Mouse (Mus musculus) forebrain, embryonic 14.5 days (tissue): ENCODE data around the gene Gm5294. TPM values are rescaled to one million over a fixed set of nuclear protein-coding genes. Genes with fewer than 3 reads are reported as not detected.

Experiments
- ATAC-seq: fragments of 200-750 bp; cut with Nextera tagmentation; 2 replicates; pipeline ENCODE4 v1.8.0; 2017; ENCODE audit warnings: mild to moderate bottlenecking, moderate library complexity
- DNase-seq: peaks from one replicate; pipeline ENCODE4 v3.0.0-alpha.2; 2015; ENCODE audit warnings: low spot score
- H3K27ac ChIP-seq: fragments of 300-500 bp; sonication (generic); 2 replicates; pipeline ENCODE4 v1.5.1; 2014; ENCODE audit warnings: low read depth, mild to moderate bottlenecking, control low read depth, low read length, moderate library complexity
- H3K27me3 ChIP-seq: fragments of 300-500 bp; sonication (generic); replicated peaks from 2 replicates; pipeline ENCODE4 v1.6.1; 2014; ENCODE audit warnings: low read length, control low read depth, mixed read lengths; ENCODE audit not compliant: control insufficient read depth, insufficient read depth
- H3K36me3 ChIP-seq: fragments of 300-500 bp; sonication (generic); 2 replicates; pipeline ENCODE4 v1.6.1; 2014; ENCODE audit warnings: low read length, control low read depth; ENCODE audit not compliant: control insufficient read depth, insufficient read depth
- H3K4me1 ChIP-seq: fragments of 300-500 bp; sonication (generic); 2 replicates; pipeline ENCODE4 v1.6.1; 2014; ENCODE audit warnings: antibody characterized with exemption, low read length, control low read depth; ENCODE audit not compliant: control insufficient read depth, insufficient read depth
- H3K4me2 ChIP-seq: fragments of 300-500 bp; sonication (generic); 2 replicates; pipeline ENCODE4 v1.6.1; 2014; ENCODE audit warnings: mild to moderate bottlenecking, control low read depth, low read length
- H3K4me3 ChIP-seq: fragments of 300-500 bp; sonication (generic); 2 replicates; pipeline ENCODE4 v1.5.1; 2014; ENCODE audit warnings: low read depth, low read length, control low read depth
- H3K9ac ChIP-seq: fragments of 300-500 bp; sonication (generic); 2 replicates; pipeline ENCODE4 v1.6.1; 2014; ENCODE audit warnings: mild to moderate bottlenecking, low read length, control low read depth, moderate library complexity
- H3K9me3 ChIP-seq: fragments of 300-500 bp; sonication (generic); replicated peaks from 2 replicates; pipeline ENCODE4 v1.6.1; 2016; ENCODE audit warnings: low read length, control low read depth, mixed read lengths; ENCODE audit not compliant: control insufficient read depth
- WGBS: fragments of 180-500 bp; shearing (Covaris S2); extraction: QIAGEN DNeasy Blood & Tissue Kit; methylation state at CpG from one replicate; pipeline ENCODE4 v1.1.7; 2014; 5-methylcytosine and 5-hydroxymethylcytosine counted together
- polyA plus RNA-seq: library from polyadenylated mRNA; unstranded; fragments of >200 nt; fragmentation: Nextera tagmentation; extraction: Ambion mirVana; gene quantifications from 2 replicates; pipeline ENCODE4 v1.2.1, GENCODE M21; 2014

Gene Gm5294
- polyA plus RNA-seq, 1 experiment from 2014 or later: not detected

- Histone ChIP-seq H3K4me2 (no peak overlapping the region), H3K9ac (no peak overlapping the region), H3K4me1 (no peaks in the 10 kb centered on the region), H3K27me3 (no peaks in the 10 kb centered on the region), H3K27ac (no peak overlapping the region), H3K36me3 (peaks cover 31% of the 10 kb centered on the region), H3K9me3 (no peaks in the 10 kb centered on the region), H3K4me3 (no peak overlapping the region)
- 39% methylated on average over 11 of the region's 11 CpGs for WGBS
- ATAC-seq (no peak), DNase-seq (no peak)
Observed at GRCm38 (mm10) chr5:138788481-138789211, 31.2 kb upstream of the Gm5294 start.

DNA sequence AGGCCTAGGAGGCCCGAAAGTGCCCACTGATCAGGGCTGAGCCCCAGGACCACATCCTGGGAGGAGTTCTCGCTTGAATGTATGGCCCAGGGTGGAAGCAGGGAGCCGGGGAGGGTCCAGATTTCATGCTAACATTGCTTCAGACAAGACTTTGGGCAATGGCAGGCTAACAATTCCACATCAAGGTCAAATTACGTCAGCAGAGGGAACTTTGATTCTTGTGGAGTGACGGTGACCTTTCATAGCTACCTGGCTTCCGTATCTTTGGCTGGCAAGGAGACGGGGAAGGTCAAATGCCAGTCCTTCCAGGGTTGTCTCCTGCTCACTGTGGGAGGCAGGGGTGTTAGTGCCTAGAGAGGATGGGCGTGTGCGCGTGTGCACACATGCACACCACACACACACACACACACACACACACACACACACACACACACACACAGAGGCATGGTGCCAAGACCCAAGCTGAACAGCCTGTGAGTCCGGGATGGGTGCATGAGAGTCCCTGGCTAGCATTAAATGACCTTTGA is 28.9 kb upstream of the Gm5294 start:
- H3K27me3 ChIP-seq: no peaks in the 10 kb centered on the region
- H3K36me3 ChIP-seq: peaks cover 46% of the 10 kb centered on the region
- no peaks in the 10 kb centered on the region for H3K9me3 ChIP-seq
- 92% methylated on average over 11 of the region's 11 CpGs for WGBS
- no peak overlapping the region for H3K9ac ChIP-seq
- no peak overlapping the region for H3K4me2 ChIP-seq
- H3K4me1 ChIP-seq: no peaks in the 10 kb centered on the region
- ATAC-seq: no peak
- H3K27ac ChIP-seq: no peak overlapping the region
- H3K4me3 ChIP-seq: no peak overlapping the region
- no peak for DNase-seq

- Histone ChIP-seq H3K9me3 (no peaks in the 10 kb centered on the region), H3K36me3 (peaks cover 40% of the 10 kb centered on the region), H3K27ac (no peak overlapping the region), H3K9ac (no peak overlapping the region), H3K27me3 (no peaks in the 10 kb centered on the region), H3K4me1 (no peaks in the 10 kb centered on the region), H3K4me3 (no peak overlapping the region), H3K4me2 (no peak overlapping the region)
- DNase-seq: no peak
- ATAC-seq: no peak
- 85% methylated on average over 7 of the region's 7 CpGs for WGBS
Observed at GRCm38 (mm10) chr5:138801588-138802116, 18.2 kb upstream of the Gm5294 start.

DNA sequence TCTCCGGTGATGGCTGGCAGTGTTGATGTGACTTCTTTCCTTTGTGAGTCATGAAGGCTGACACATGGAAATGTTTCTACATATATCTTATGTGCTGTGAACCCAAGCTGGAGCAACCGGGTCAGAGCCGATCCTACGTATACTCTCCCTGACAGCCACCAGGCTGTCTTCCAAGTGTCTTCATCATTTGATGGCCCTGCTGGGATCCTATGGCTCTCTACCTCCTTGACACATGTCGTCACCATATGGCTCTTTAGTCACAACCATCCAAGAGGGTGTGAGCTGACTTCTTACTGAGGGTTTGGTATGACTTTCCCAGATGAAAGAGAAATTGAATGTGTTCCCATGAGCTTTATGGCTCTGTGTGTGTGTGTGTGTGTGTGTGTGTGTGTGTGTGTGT is 15.6 kb upstream of the Gm5294 start:
- DNase-seq (peak; percentile 64), ATAC-seq (peak; percentile 42; the same call in 1 of the 2 replicates)
- no peak overlapping the region for H3K9ac ChIP-seq
- H3K4me1 ChIP-seq: no peaks in the 10 kb centered on the region
- H3K4me3 ChIP-seq: no peak overlapping the region
- H3K9me3 ChIP-seq: no peaks in the 10 kb centered on the region
- no peak overlapping the region for H3K4me2 ChIP-seq
- H3K27me3 ChIP-seq: no peaks in the 10 kb centered on the region
- peaks cover 39% of the 10 kb centered on the region for H3K36me3 ChIP-seq
- WGBS: 73% methylated on average over 5 of the region's 5 CpGs
- H3K27ac ChIP-seq: no peak overlapping the region

DNA sequence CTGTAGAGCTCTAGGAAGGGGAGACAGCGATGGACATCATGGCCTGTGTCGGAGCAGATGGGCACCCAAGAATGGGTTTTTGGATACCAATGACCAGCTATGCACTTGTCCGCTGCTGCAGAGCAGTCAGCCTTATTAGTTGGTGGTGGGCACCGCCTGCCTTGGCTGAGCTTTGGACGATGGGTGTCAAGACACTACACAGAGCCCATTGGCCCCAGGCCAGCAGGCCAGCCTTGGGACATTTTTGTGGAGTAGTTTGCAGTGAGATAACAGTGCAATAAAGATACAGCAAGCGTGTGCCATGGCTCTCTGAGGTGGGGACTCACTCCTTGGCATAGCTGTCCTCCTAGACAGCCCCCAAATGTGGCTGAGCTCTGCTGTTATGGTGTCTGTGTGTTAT is 10.1 kb upstream of the Gm5294 start:
- no peak overlapping the region for H3K4me3 ChIP-seq
- H3K4me1 ChIP-seq: no peaks in the 10 kb centered on the region
- H3K9ac ChIP-seq: no peak overlapping the region
- peaks cover 52% of the 10 kb centered on the region for H3K36me3 ChIP-seq
- H3K4me2 ChIP-seq: no peak overlapping the region
- no peaks in the 10 kb centered on the region for H3K9me3 ChIP-seq
- no peak for ATAC-seq
- no peaks in the 10 kb centered on the region for H3K27me3 ChIP-seq
- H3K27ac ChIP-seq: no peak overlapping the region
- DNase-seq: no peak
- 95% methylated on average over 6 of the region's 6 CpGs for WGBS

DNA sequence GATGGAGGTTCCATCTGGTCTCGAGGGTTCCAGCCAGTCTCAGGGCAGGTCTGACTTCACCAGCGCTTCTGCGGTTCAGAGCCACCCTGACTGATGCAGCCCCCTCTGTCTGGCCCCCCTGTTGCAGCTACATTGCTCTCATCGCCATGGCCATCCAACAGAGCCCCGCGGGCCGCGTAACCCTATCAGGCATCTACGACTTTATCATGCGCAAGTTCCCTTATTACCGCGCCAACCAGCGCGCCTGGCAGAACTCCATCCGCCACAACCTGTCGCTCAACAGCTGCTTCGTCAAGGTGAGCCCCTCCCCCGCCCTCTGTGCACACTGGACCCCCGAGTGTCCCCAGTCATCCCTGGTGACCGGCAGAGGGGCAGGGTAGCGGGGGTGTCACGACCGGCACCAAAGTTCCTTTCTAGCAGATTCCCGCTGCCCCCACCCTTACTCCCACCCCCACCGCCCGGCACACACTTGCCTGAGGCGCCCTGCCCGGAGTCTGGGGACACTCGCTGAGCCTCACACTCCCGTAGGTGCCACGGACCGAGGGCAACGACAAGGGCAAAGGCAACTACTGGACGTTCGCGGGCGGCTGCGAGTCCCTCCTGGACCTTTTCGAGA is 945 bp downstream of the Gm5294 start:
- DNase-seq (no peak), ATAC-seq (no peak)
- Histone ChIP-seq H3K9me3 (no peaks in the 10 kb centered on the region), H3K36me3 (no peaks in the 10 kb centered on the region), H3K4me1 (no peaks in the 10 kb centered on the region), H3K27ac (no peak overlapping the region), H3K4me3 (peak overlapping the region; percentile 18; the same call in 1 of the 2 replicates), H3K9ac (no peak overlapping the region), H3K27me3 (peaks cover 38% of the 10 kb centered on the region), H3K4me2 (peak overlapping the region; percentile 42)
- WGBS: 4% methylated on average over 39 of the region's 39 CpGs

- no peaks in the 10 kb centered on the region for H3K4me1 ChIP-seq
- H3K4me2 ChIP-seq: no peak overlapping the region
- no peak for DNase-seq
- no peaks in the 10 kb centered on the region for H3K9me3 ChIP-seq
- no peak overlapping the region for H3K9ac ChIP-seq
- 68% methylated on average over 3 of the region's 3 CpGs for WGBS
- H3K36me3 ChIP-seq: no peaks in the 10 kb centered on the region
- ATAC-seq: no peak
- peaks cover 26% of the 10 kb centered on the region for H3K27me3 ChIP-seq
- H3K4me3 ChIP-seq: no peak overlapping the region
- H3K27ac ChIP-seq: no peak overlapping the region
Observed at GRCm38 (mm10) chr5:138825090-138825489, 5.2 kb downstream of the Gm5294 start.

DNA sequence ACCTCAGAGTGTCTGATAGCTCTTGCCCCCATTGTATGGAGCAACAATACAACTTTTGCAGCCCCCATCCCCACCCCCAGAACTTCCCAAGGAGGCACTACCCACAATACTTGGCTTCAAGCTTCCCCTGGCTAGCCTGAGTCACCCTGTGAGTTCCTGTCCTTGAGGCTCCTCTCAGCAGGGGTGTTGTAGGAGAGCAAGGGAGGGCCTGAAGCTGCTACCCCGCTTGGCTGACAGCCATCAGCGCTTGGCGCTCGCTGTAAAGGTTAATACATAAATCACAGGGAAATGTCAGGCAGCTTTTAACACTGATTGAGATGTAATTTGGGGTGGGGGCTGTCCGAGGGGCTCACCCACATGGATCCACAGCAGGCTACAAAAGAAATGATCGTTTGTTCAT is 13.5 kb downstream of the Gm5294 start:
- H3K27ac ChIP-seq: no peak overlapping the region
- no peaks in the 10 kb centered on the region for H3K9me3 ChIP-seq
- DNase-seq (peak; percentile 45), ATAC-seq (no peak)
- no peak overlapping the region for H3K4me3 ChIP-seq
- no peaks in the 10 kb centered on the region for H3K36me3 ChIP-seq
- H3K27me3 ChIP-seq: no peaks in the 10 kb centered on the region
- no peak overlapping the region for H3K4me2 ChIP-seq
- no peaks in the 10 kb centered on the region for H3K4me1 ChIP-seq
- no peak overlapping the region for H3K9ac ChIP-seq
- 47% methylated on average over 6 of the region's 6 CpGs for WGBS

DNA sequence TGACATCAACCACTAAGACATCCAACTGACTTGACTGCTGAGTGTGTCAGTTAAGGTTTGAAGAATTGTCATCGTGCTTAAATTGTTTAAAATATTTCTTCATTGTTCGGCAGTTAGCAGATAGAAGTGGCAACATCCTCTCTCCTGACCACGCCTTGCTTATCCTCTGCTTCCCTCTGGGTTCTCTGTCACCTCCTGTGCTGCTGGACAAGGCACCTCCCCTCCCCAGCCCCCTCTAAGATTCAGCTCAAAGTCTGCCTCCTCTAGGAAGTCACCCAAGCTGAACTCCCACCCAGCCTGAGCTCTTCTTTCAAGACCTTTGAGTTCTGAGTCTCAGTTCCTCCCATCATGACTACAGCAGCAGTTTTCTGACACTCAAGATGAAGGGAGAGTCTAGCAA is 15.0 kb downstream of the Gm5294 start:
- Histone ChIP-seq H3K4me2 (no peak overlapping the region), H3K27me3 (no peaks in the 10 kb centered on the region), H3K9me3 (no peaks in the 10 kb centered on the region), H3K36me3 (no peaks in the 10 kb centered on the region), H3K27ac (no peak overlapping the region), H3K4me1 (no peaks in the 10 kb centered on the region), H3K9ac (no peak overlapping the region), H3K4me3 (no peak overlapping the region)
- DNase-seq: no peak
- no peak for ATAC-seq
- WGBS: 78% methylated on average over 3 of the region's 3 CpGs
